Mouse (Mus musculus): ENCODE measurements at regions not wholly inside any gene's neighbourhood (a gene's known extent, or its start where the extent isn't known, plus 50 kb on each side); places are given as distances from the start of the nearest gene placed in this dataset.
A peak's percentile ranks its signal among the peaks of the same experiment; 100 is the strongest.

- 80% methylated on average over 2 of the region's 2 CpGs for WGBS
- H3K4me3 ChIP-seq, result no peak overlapping the region
- no peak for ATAC-seq (ENCODE audit: extremely low read depth, insufficient number of reproducible peaks, low FRiP score, low TSS enrichment)
Measured at GRCm38 (mm10) chr2:171862626-171863025, 180.6 kb downstream of the Cbln4 start.

GRCm38 (mm10) chr2:171858894-171859293 lies 184.4 kb downstream of the Cbln4 start:
- ATAC-seq (ENCODE audit: extremely low read depth, insufficient number of reproducible peaks, low FRiP score, low TSS enrichment), result no peak
- Histone ChIP-seq H3K36me3 (no peaks in the 10 kb centered on the region), H3K4me3 (no peak overlapping the region), H3K27me3 (replicated peaks) (peaks cover 3% of the 10 kb centered on the region), H3K4me2 (no peak overlapping the region), H3K4me1 (0 out of 2 replicates have a peak, but pooled peaks cover 6% of the 10 kb centered on the region), H3K27ac (replicated peaks) (no peak overlapping the region), H3K9me3 (no peaks in the 10 kb centered on the region), H3K9ac (no peak overlapping the region)
- WGBS, result 70% methylated on average over 5 of the region's 5 CpGs

More at GRCm38 (mm10) chr2:171862626-171863025, 180.6 kb downstream of the Cbln4 start:
- no peak overlapping the region for H3K27ac ChIP-seq (replicated peaks)
- H3K27me3 ChIP-seq (replicated peaks), result peaks cover 3% of the 10 kb centered on the region; the same call in 1 of the 2 replicates
- no peak overlapping the region for H3K4me2 ChIP-seq
- no peaks in the 10 kb centered on the region for H3K4me1 ChIP-seq
- H3K9me3 ChIP-seq, result no peaks in the 10 kb centered on the region
- no peaks in the 10 kb centered on the region for H3K36me3 ChIP-seq
- H3K9ac ChIP-seq, result no peak overlapping the region

GRCm38 (mm10) chr2:171856491-171856890 lies 186.8 kb downstream of the Cbln4 start:
- WGBS, result 46% methylated on average over 8 of the region's 8 CpGs
- no peak for ATAC-seq (ENCODE audit: extremely low read depth, insufficient number of reproducible peaks, low FRiP score, low TSS enrichment)
- Histone ChIP-seq H3K27me3 (replicated peaks) (peaks cover 3% of the 10 kb centered on the region), H3K4me2 (no peak overlapping the region), H3K9ac (no peak overlapping the region), H3K36me3 (no peaks in the 10 kb centered on the region), H3K4me3 (no peak overlapping the region), H3K9me3 (no peaks in the 10 kb centered on the region), H3K4me1 (0 out of 2 replicates have a peak, but pooled peaks cover 6% of the 10 kb centered on the region), H3K27ac (replicated peaks) (no peak overlapping the region)

GRCm38 (mm10) chr2:171846826-171847492 lies 196.3 kb downstream of the Cbln4 start:
- H3K27me3 ChIP-seq (replicated peaks), result 0 out of 2 replicates have a peak, but pooled peaks cover 2% of the 10 kb centered on the region
- H3K27ac ChIP-seq (replicated peaks), result no peak overlapping the region
- no peak for ATAC-seq (ENCODE audit: extremely low read depth, insufficient number of reproducible peaks, low FRiP score, low TSS enrichment)
- no peak overlapping the region for H3K4me3 ChIP-seq
- 0 out of 2 replicates have a peak, but pooled peaks cover 6% of the 10 kb centered on the region for H3K9me3 ChIP-seq
- 23% methylated on average over 4 of the region's 4 CpGs for whole genome bisulfite sequencing
- no peaks in the 10 kb centered on the region for H3K36me3 ChIP-seq
- H3K4me2 ChIP-seq, result peak overlapping the region; percentile 30; the same call in 1 of the 2 replicates
- peaks cover 12% of the 10 kb centered on the region for H3K4me1 ChIP-seq
- H3K9ac ChIP-seq, result no peak overlapping the region

- 64% methylated on average over 14 of the region's 14 CpGs for WGBS
- no peak for ATAC-seq (ENCODE audit: extremely low read depth, insufficient number of reproducible peaks, low FRiP score, low TSS enrichment)
- H3K4me1 ChIP-seq, result no peaks in the 10 kb centered on the region
- H3K27me3 ChIP-seq (replicated peaks), result no peaks in the 10 kb centered on the region
- no peak overlapping the region for H3K4me3 ChIP-seq
- H3K27ac ChIP-seq (replicated peaks), result no peak overlapping the region
- no peak overlapping the region for H3K4me2 ChIP-seq
- H3K36me3 ChIP-seq, result no peaks in the 10 kb centered on the region
- H3K9me3 ChIP-seq, result 0 out of 2 replicates have a peak, but pooled peaks cover 3% of the 10 kb centered on the region
- no peak overlapping the region for H3K9ac ChIP-seq
Measured at GRCm38 (mm10) chr2:171840058-171840713, 203.1 kb downstream of the Cbln4 start.

- Histone ChIP-seq H3K4me3 (no peak overlapping the region), H3K9ac (no peak overlapping the region), H3K4me2 (no peak overlapping the region), H3K27me3 (replicated peaks) (no peaks in the 10 kb centered on the region), H3K36me3 (no peaks in the 10 kb centered on the region), H3K4me1 (no peaks in the 10 kb centered on the region), H3K9me3 (no peaks in the 10 kb centered on the region), H3K27ac (replicated peaks) (no peak overlapping the region)
- ATAC-seq (ENCODE audit: extremely low read depth, insufficient number of reproducible peaks, low FRiP score, low TSS enrichment), result no peak
- WGBS, result 75% methylated on average over 6 of the region's 6 CpGs
Measured at GRCm38 (mm10) chr2:171822156-171822555, 221.1 kb downstream of the Cbln4 start.

GRCm38 (mm10) chr2:171818504-171818903 lies 224.8 kb downstream of the Cbln4 start:
- Histone ChIP-seq H3K4me2 (no peak overlapping the region), H3K9me3 (no peaks in the 10 kb centered on the region), H3K27ac (replicated peaks) (no peak overlapping the region), H3K4me1 (peaks cover 3% of the 10 kb centered on the region; the same call in 1 of the 2 replicates), H3K4me3 (no peak overlapping the region), H3K27me3 (replicated peaks) (no peaks in the 10 kb centered on the region), H3K36me3 (no peaks in the 10 kb centered on the region), H3K9ac (no peak overlapping the region)
- 43% methylated on average over 8 of the region's 8 CpGs for WGBS
- no peak for ATAC-seq (ENCODE audit: extremely low read depth, insufficient number of reproducible peaks, low FRiP score, low TSS enrichment)

GRCm38 (mm10) chr2:171816685-171817419 lies 226.4 kb downstream of the Cbln4 start:
- H3K4me3 ChIP-seq, result no peak overlapping the region
- peaks cover 3% of the 10 kb centered on the region; the same call in 1 of the 2 replicates for H3K4me1 ChIP-seq
- no peaks in the 10 kb centered on the region for H3K9me3 ChIP-seq
- 73% methylated on average over 10 of the region's 10 CpGs for WGBS
- no peak overlapping the region for H3K4me2 ChIP-seq
- ATAC-seq (ENCODE audit: extremely low read depth, insufficient number of reproducible peaks, low FRiP score, low TSS enrichment), result no peak
- H3K27ac ChIP-seq (replicated peaks), result no peak overlapping the region
- no peak overlapping the region for H3K9ac ChIP-seq
- no peaks in the 10 kb centered on the region for H3K27me3 ChIP-seq (replicated peaks)
- H3K36me3 ChIP-seq, result no peaks in the 10 kb centered on the region

- H3K27ac ChIP-seq (replicated peaks), result no peak overlapping the region
- no peak overlapping the region for H3K9ac ChIP-seq
- H3K4me2 ChIP-seq, result no peak overlapping the region
- peaks cover 3% of the 10 kb centered on the region; the same call in 1 of the 2 replicates for H3K4me1 ChIP-seq
- no peak for ATAC-seq (ENCODE audit: extremely low read depth, insufficient number of reproducible peaks, low FRiP score, low TSS enrichment)
- no peaks in the 10 kb centered on the region for H3K27me3 ChIP-seq (replicated peaks)
- no peak overlapping the region for H3K4me3 ChIP-seq
- no peaks in the 10 kb centered on the region for H3K36me3 ChIP-seq
- WGBS, result 74% methylated on average over 3 of the region's 3 CpGs
- no peaks in the 10 kb centered on the region for H3K9me3 ChIP-seq
Measured at GRCm38 (mm10) chr2:171812701-171813100, 230.6 kb downstream of the Cbln4 start.

- no peak overlapping the region for H3K9ac ChIP-seq
- no peak for ATAC-seq (ENCODE audit: extremely low read depth, insufficient number of reproducible peaks, low FRiP score, low TSS enrichment)
- WGBS, result 72% methylated on average over 5 of the region's 5 CpGs
Measured at GRCm38 (mm10) chr2:171805376-171805775, 237.9 kb downstream of the Cbln4 start.

GRCm38 (mm10) chr2:171800511-171801268 lies 242.6 kb downstream of the Cbln4 start:
- no peaks in the 10 kb centered on the region for H3K36me3 ChIP-seq
- 74% methylated on average over 10 of the region's 10 CpGs for WGBS
- no peak overlapping the region for H3K9ac ChIP-seq
- no peaks in the 10 kb centered on the region for H3K4me1 ChIP-seq
- no peak overlapping the region for H3K4me3 ChIP-seq
- ATAC-seq (ENCODE audit: extremely low read depth, insufficient number of reproducible peaks, low FRiP score, low TSS enrichment), result no peak
- H3K4me2 ChIP-seq, result no peak overlapping the region
- no peak overlapping the region for H3K27ac ChIP-seq (replicated peaks)
- no peaks in the 10 kb centered on the region for H3K9me3 ChIP-seq
- no peaks in the 10 kb centered on the region for H3K27me3 ChIP-seq (replicated peaks)

More at GRCm38 (mm10) chr2:171805376-171805775, 237.9 kb downstream of the Cbln4 start:
- Histone ChIP-seq H3K36me3 (no peaks in the 10 kb centered on the region), H3K4me1 (no peaks in the 10 kb centered on the region), H3K4me3 (no peak overlapping the region), H3K9me3 (no peaks in the 10 kb centered on the region), H3K27ac (replicated peaks) (no peak overlapping the region), H3K27me3 (replicated peaks) (no peaks in the 10 kb centered on the region), H3K4me2 (no peak overlapping the region)
